Mouse (Mus musculus): Measurements from ENCODE around the gene Alpl. TPM values are rescaled to one million over a fixed set of nuclear protein-coding genes. Genes with fewer than 3 reads are reported as not detected.

The Alpl gene
- total RNA-seq, 2 experiments from 2014 or later = 7.4 to 8.8 TPM

GRCm38 (mm10) chr4:137778397-137779184, 17.6 kb downstream of the Alpl start:
- no peak for DNase-seq (ENCODE audit: extremely low spot score in 1 of 2, low spot score in 2 of 2)
- intact Hi-C loops (cut with DNase I) = no loop called here

DNA sequence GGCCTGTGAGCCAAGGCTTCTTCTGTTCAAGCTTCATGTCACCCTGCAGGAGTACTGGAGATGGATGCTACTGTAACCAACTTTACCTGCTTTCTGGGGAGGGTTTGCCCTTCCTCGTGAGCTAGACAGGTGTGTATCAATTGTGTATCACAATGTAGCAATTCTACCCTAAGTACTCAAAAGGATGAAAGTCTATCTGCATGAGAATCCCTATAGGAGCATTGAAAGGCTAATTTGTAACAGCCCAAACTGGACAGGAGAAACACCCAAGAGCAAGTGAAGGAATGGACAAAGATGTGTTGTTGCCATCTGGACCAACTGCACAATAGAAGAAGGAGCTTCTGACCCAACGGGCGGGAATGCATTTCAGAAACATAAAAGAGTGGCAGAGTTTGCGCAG, 18.3 kb downstream of the Alpl start:
- no peak for DNase-seq (ENCODE audit: extremely low spot score in 1 of 2, low spot score in 2 of 2)
- intact Hi-C loops (cut with DNase I) = no loop called here

GRCm38 (mm10) chr4:137774505-137774904, 21.7 kb downstream of the Alpl start:
- DNase-seq (ENCODE audit: extremely low spot score in 1 of 2, low spot score in 2 of 2) = no peak
- intact Hi-C loops (cut with DNase I) = no loop called here

GRCm38 (mm10) chr4:137774013-137774412, 22.2 kb downstream of the Alpl start:
- intact Hi-C loops (cut with DNase I) = no loop called here
- no peak for DNase-seq (ENCODE audit: extremely low spot score in 1 of 2, low spot score in 2 of 2)

DNA sequence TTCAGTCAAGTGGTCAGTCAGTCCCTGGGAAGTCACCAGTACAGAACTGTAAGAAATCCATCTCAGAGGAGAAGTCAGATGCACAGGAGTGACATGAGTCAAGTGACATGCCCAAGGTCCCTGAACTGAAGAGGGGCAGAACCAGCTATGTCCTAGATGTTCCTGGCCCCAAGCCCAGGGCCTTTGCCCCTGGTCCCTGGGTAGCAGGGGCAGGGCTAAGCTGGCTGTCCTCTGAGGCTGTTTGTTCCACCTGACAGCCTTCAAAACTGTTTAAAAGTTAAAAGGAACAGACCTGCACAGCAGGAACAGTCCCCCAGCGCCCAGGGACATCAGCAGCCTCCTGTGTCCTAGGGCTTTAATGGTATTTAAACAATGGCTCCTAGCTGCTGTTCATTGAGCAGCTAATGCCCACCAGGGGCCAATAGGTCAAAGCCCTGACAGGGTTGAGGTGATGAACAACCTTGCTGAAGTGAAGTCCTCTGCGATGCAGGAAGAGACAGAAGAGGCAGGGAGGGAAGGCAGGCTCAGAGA, 22.8 kb downstream of the Alpl start:
- no peak for DNase-seq (ENCODE audit: extremely low spot score in 1 of 2, low spot score in 2 of 2)
- intact Hi-C loops (cut with DNase I) = no loop called here

DNA sequence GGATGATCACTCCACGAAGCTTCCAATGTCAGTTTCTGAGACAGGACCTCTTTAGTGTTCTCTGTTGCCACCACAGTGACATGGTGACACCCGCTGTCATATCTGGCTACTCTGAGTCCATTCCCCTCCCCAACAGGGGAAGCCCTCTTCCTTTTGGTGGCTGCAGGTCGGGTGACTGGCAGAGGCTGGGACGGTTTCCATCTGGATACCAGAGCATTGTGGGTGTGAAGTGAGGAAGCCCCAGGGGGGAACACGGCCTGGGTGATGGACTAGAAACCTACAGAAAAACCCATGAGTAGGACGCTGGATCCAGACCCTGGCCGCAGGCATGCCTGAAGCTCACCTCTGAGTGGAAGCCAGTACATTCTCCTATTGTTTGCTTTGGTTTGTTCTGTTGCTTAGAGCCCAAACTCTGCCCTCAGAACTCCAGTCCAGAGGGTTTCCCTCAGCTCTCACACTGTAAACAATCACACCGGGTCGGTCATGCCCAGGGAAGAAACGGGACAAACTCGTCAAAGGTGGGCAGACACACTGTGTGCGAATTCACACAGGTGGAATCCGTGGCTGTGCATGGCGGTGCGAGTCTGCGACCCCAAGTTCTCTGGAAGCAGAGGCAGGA, 23.6 kb downstream of the Alpl start:
- intact Hi-C loops (cut with DNase I) = no loop called here
- DNase-seq (ENCODE audit: extremely low spot score in 1 of 2, low spot score in 2 of 2) = no peak

GRCm38 (mm10) chr4:137771749-137772148, 24.4 kb downstream of the Alpl start:
- intact Hi-C loops (cut with DNase I) = no loop called here
- DNase-seq (ENCODE audit: extremely low spot score in 1 of 2, low spot score in 2 of 2) = no peak

- no peak for DNase-seq (ENCODE audit: extremely low spot score in 1 of 2, low spot score in 2 of 2)
- intact Hi-C loops (cut with DNase I) = no loop called here
These were observed 25.1 kb downstream of the Alpl start for GRCm38 (mm10) chr4:137770901-137771612.

- no peak for DNase-seq (ENCODE audit: extremely low spot score in 1 of 2, low spot score in 2 of 2)
- intact Hi-C loops (cut with DNase I) = no loop called here
These were observed 26.5 kb downstream of the Alpl start for GRCm38 (mm10) chr4:137769635-137770034.

GRCm38 (mm10) chr4:137768831-137769230, 27.4 kb downstream of the Alpl start:
- no peak for DNase-seq (ENCODE audit: extremely low spot score in 1 of 2, low spot score in 2 of 2)
- intact Hi-C loops (cut with DNase I) = no loop called here

GRCm38 (mm10) chr4:137768381-137768780, 27.8 kb downstream of the Alpl start:
- intact Hi-C loops (cut with DNase I) = no loop called here
- no peak for DNase-seq (ENCODE audit: extremely low spot score in 1 of 2, low spot score in 2 of 2)

DNA sequence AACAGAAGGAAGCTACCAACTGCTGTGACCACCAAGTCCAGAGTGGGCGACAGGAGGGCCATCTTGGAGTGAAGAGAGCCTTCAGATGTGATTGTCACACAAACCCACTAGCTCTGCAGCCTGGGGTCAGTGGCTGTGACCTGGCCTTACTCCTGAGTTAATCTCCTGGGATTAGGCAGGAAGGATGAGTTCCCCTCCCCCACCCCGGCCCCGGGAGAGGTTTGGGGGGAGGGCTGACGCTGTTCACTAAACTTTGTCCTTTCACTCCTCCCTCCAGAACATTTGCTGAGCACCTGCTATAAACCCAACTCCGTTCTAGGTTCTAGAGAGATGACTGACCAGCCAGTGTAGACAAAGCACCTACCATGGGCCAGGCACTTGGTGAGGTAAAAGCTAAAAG, 29.8 kb downstream of the Alpl start:
- intact Hi-C loops (cut with DNase I) = no loop called here
- no peak for DNase-seq (ENCODE audit: extremely low spot score in 1 of 2, low spot score in 2 of 2)

DNA sequence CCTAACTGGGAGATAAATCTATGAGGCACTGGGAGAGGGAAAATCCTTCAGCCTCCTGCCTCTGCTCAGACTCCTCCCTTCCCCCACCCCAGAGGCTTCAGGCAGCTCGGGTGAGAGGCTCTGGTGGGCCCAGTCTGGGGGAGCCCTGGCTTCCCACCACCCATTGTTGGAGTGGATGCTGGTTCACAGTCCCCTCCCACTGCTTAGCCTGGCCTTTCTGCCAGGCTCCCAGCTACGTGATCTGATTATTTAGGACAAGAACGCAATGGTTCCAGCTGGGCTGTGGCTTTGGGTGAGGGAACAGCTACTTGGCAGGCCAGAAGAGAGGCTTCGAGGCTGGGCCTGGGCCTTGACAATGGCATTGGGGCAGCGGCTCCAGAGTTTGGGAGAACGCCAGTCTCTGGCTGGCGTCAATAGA, 30.6 kb downstream of the Alpl start:
- intact Hi-C loops (cut with DNase I) = no loop called here
- DNase-seq (ENCODE audit: extremely low spot score in 1 of 2, low spot score in 2 of 2) = peak; percentile 60 to 62

- intact Hi-C loops (cut with DNase I) = no loop called here
- DNase-seq (ENCODE audit: extremely low spot score in 1 of 2, low spot score in 2 of 2) = no peak
These were observed 31.6 kb downstream of the Alpl start for GRCm38 (mm10) chr4:137764621-137765020.

DNA sequence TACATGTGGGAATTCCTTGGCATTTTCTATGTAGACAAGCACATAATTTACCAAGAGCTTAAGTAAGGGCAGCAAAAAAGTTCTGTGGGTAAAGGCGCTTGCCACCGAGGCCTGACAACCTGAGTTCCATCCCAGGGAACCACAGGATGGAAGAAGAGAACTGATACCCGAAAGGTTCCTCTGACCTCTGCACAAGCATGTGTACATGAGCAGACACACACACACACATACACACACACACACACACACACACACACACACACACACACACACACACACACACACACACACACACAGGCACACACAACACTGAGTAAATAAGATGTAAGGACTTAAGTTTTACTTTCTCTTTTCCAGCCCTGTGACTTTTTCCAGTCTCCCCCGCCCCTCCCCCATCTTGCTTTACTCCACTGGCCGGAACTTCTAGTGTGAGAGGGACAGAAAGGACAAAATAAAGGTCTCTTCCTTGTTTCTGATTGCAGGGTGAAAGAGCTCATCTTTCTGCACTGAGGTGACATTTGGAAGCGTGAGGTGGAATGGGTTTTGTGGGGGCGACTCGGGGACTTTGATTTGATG, 32.2 kb downstream of the Alpl start:
- no peak for DNase-seq (ENCODE audit: extremely low spot score in 1 of 2, low spot score in 2 of 2)
- intact Hi-C loops (cut with DNase I) = no loop called here

- DNase-seq (ENCODE audit: extremely low spot score in 1 of 2, low spot score in 2 of 2) = no peak
- intact Hi-C loops (cut with DNase I) = no loop called here
These were observed 33.3 kb downstream of the Alpl start for GRCm38 (mm10) chr4:137762886-137763285.

DNA sequence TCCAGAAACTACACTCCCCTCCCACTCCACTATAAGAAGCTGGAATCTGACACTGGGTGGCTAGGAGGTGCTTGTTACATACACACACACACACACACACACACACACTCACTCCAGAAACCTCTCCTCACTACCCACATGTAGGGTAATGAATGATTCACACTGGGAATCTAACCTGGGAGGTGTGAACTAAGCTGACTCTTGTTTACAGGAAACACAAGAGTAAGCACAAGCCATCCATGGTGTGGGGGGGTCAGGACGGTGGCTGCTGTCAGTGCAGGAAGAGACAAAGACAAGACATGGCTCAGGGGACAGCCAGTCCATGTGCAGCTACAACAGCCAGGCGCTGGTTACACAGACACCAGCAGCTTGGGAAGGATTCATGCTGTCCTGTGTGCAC, 41.7 kb downstream of the Alpl start:
- no peak for DNase-seq (ENCODE audit: extremely low spot score in 1 of 2, low spot score in 2 of 2)
- intact Hi-C loops (cut with DNase I) = no loop called here

DNA sequence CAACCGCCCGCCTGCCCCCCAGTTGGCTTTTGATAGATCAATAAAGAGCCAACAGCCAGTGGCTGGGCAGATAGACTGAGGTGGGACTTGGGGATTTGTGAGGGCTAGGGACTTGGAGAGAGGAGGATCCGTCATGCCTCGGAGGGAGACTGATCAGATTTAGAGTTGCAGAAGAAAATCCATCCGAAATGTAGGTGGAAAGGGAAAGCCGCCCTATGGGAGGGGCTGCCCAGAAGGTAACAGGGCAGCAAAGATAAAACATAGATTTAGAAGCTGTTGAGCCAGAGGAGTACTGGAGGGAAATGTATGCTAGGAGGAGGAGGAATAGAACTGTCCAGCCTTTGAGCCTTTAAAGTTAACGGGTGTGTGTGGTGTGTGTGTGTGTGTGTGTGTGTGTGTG, 43.0 kb downstream of the Alpl start:
- DNase-seq (ENCODE audit: extremely low spot score in 1 of 2, low spot score in 2 of 2) = no peak
- intact Hi-C loops (cut with DNase I) = no loop called here

- DNase-seq (ENCODE audit: extremely low spot score in 1 of 2, low spot score in 2 of 2) = no peak
- intact Hi-C loops (cut with DNase I) = no loop called here
These were observed 43.7 kb downstream of the Alpl start for GRCm38 (mm10) chr4:137752471-137752870.

Data from left cerebral cortex, postnatal 10 days (tissue).